Mouse (Mus musculus): ENCODE data around the gene Tmem176a. TPM values are rescaled to one million over a fixed set of nuclear protein-coding genes. Genes with fewer than 3 reads are reported as not detected.
"Not testable (repeated sequence)": the region's sequence is repeated elsewhere in the genome, so short reads cannot be mapped to it uniquely, and the experiment has no call there.

The Tmem176a gene
- 6.5 and 13.7 TPM in 2 replicates for polyA plus RNA-seq (2012; ENCODE audit: insufficient read depth, insufficient read length, missing spikeins)

DNA sequence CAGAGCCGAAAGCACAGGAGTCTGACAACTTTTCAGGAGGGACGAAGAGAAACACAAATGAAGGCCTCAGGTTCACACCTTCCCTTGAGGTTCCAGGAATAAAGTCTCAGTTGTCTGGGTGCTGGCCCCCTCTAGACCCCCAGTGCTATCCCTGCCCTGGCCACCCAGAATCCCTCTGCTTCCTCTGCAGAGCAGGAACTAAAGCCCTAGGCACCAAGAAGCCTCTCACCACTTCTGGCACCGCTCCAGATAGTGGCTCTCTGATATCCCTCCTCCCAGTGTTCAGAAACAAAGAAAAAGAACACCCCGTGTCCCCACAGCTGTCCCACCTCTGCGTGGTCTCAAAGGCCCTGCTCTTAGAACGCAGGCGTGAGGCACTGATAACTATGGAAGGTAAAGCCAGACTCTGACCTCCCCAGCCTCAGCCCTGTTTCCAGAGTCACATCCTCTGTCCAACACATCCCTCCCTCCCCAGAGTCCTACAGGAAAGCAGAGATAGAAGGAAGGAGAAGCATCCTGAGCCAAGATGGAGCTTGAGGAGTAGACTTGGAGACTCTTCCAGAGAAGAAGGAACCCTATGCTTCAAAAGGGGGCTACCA, at the start of gene Tmem176a:
Tmem176a (plus strand) TSS at position 549 of the 599 bp plus-strand sequence.
- H3K4me1 ChIP-seq (ENCODE audit: control insufficient read depth, insufficient read depth, insufficient read length, low read length): no peaks in the 10 kb centered on the region
- peak within 1 kb of the TSS; percentile 58 for H3K27ac ChIP-seq (replicated peaks; ENCODE audit: low read depth, low read length)
- H3K4me3 ChIP-seq (ENCODE audit: insufficient read depth, low read depth, low read length): peak within 1 kb of the TSS; percentile 63

DNA sequence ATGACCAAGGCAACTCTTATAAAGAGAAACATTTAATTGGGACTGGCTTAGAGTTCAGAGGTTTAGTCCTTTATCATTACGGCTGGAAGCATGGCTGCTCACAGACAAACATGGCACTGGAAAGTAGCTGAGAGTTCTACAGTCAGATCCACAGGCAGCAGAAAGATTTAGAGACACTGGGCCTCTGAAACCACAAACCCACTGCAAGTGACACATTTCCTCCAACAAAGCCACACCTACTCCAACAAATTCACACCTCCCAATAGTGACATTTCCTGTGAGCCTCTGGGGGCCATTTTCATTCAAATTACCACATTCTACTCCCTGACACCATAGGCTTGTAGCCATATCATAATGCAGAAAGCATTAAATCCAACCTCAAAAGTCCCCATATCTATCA, 38.8 kb upstream of the Tmem176a start:
- H3K4me3 ChIP-seq (ENCODE audit: insufficient read depth, low read depth, low read length): no peak overlapping the region

DNA sequence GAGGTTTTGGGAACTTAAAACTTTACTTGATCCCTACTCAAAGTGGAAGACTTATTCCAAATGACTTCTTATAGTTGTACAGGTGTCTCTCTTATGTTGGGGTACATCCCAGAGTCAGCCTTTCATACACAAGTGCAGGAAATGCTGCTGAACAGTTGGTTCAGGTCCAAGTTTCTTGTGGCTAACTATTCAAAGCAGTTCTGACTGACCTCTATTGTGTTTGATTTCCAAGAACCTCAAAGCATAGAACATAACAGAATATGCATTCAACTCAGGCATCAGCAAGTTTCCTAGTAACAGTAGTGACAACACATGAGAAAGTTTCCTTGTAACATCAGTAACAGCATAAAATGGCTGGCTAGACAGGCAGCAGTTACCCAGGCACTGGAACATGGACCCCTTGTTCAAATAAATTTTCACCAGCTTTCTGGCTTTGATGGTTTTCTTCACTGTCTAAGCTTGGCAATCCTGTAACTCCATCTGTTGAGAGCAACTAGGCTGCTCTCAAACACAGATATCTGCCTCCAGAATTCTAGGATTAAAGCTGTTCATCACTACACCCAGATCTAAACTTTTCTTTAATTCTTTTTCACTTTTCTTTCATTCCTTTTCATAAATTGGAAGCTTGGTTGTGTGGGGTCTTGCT, 37.2 kb upstream of the Tmem176a start:
- Histone ChIP-seq H3K4me3 (ENCODE audit: insufficient read depth, low read depth, low read length) (no peak overlapping the region), H3K4me1 (ENCODE audit: control insufficient read depth, insufficient read depth, insufficient read length, low read length) (no peaks in the 10 kb centered on the region), H3K27ac (replicated peaks; ENCODE audit: low read depth, low read length) (no peak overlapping the region)

More for the DNA sequence above, 38.8 kb upstream of the Tmem176a start:
- H3K4me1 ChIP-seq (ENCODE audit: control insufficient read depth, insufficient read depth, insufficient read length, low read length): no peaks in the 10 kb centered on the region
- no peak overlapping the region for H3K27ac ChIP-seq (replicated peaks; ENCODE audit: low read depth, low read length)

DNA sequence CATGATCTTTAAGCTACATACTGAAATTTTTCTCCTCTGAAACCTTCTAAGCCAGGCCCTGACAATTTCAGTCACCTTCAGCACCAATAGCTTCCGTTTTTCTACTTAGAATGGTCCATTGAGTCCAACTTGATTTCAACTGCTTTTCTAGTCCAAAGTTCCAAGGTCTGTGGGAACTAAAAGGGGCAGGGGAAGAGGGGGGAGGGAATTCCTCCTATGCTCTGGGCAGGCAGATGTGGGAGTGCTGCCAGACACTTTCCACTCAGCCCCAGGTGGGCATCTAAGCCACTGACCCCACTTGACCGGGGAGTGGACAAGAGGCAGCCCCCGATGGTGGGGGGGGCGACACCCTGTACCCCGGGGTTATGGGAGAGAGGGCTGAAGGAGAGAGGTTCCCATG, 36.4 kb upstream of the Tmem176a start:
- Histone ChIP-seq H3K4me1 (ENCODE audit: control insufficient read depth, insufficient read depth, insufficient read length, low read length) (no peaks in the 10 kb centered on the region), H3K4me3 (ENCODE audit: insufficient read depth, low read depth, low read length) (no peak overlapping the region), H3K27ac (replicated peaks; ENCODE audit: low read depth, low read length) (no peak overlapping the region)

DNA sequence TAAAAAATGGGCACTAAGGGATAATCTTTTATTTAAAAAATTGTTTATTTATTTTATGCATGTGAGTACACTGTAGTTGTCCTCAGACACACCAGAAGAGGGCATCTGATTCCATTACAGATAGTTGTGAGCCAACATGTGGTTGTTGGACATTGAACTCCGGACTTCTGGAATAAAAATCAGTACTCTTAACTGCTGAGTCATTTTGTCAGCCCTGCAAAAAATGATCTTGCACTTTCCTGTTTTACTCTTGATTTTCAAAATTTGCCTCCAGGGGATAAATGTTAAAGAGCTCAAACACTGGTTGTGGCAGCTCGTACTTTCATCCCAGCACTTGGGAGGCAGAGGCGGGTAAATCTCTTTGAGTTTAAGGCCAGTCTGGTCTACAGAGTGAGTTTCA, 34.0 kb upstream of the Tmem176a start:
- Histone ChIP-seq H3K27ac (replicated peaks; ENCODE audit: low read depth, low read length) (no peak overlapping the region), H3K4me1 (ENCODE audit: control insufficient read depth, insufficient read depth, insufficient read length, low read length) (no peaks in the 10 kb centered on the region), H3K4me3 (ENCODE audit: insufficient read depth, low read depth, low read length) (no peak overlapping the region)

DNA sequence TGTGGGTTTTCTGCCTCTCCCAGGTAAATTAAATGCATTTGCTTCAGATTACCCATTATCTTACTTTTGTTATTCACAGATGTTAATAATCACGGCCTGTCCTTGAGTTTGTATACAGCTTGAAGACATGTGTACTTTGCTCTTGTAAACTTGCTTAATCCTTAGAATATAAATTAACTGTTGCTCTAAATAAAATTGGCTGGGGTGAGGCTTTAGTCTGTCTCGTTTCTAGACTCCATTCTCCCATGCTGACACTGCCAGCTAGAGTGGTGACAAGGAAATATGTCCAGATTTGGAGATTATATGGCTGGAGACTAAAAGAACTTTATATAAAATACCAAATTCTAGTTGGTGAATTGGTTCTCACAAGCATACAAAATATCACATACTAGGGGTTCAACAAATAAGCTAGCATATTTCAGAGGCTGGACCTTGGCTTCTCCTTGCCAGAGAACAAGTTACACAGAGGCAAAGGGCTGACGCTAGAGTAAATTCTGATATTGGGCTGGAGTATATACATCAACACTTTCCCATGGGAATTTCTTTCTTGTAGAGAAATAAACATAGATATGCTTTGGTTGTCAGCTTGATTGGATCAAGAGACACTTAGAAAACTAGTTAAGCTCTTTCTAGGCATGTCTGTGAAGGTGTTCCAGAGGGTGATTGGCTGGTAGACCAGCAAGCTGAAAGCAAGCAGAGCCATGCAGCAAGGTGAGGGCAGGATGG, 31.1 kb upstream of the Tmem176a start:
- Histone ChIP-seq H3K4me1 (ENCODE audit: control insufficient read depth, insufficient read depth, insufficient read length, low read length) (no peaks in the 10 kb centered on the region), H3K4me3 (ENCODE audit: insufficient read depth, low read depth, low read length) (no peak overlapping the region), H3K27ac (replicated peaks; ENCODE audit: low read depth, low read length) (no peak overlapping the region)

DNA sequence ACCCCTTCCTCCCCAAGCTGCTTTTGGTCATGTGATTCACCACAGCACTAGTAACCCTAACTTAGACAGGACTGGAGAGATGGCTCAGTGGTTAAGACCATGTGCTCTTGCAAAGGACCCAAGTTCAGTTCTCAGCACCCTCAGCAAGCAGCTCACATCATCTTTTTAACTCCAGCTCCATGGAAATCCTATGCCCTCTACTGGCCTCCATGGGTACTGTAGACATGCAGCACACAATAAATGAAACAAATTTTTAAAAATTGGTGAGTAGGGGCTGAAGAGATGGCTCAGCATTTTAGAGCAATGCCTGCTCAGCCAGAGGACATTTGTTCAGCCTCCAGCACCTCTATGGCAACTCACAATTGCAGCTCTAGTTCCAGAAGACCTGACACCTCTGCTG, 25.7 kb upstream of the Tmem176a start:
- no peaks in the 10 kb centered on the region for H3K4me1 ChIP-seq (ENCODE audit: control insufficient read depth, insufficient read depth, insufficient read length, low read length)
- H3K27ac ChIP-seq (replicated peaks; ENCODE audit: low read depth, low read length): no peak overlapping the region
- no peak overlapping the region for H3K4me3 ChIP-seq (ENCODE audit: insufficient read depth, low read depth, low read length)

DNA sequence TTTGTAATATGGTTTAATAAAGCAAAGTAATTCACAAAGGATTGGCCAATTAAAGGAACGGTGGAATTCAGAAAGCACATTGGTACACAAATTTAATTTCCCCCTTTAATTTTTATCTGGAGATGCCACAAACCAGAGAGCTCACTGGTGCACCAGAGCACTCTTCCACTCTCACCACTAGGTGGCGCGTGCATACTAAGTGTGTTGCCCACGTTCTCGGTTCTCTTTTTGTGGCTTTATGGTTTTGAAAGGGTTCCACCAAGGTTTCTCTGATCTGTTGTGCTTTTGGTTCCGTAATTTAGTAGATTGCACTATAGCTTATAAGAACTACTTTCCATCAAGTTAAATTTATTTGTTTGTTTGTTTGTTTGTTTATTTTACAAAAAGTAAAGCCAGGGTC, 22.9 kb upstream of the Tmem176a start:
- no peak overlapping the region for H3K27ac ChIP-seq (replicated peaks; ENCODE audit: low read depth, low read length)
- no peak overlapping the region for H3K4me3 ChIP-seq (ENCODE audit: insufficient read depth, low read depth, low read length)
- H3K4me1 ChIP-seq (ENCODE audit: control insufficient read depth, insufficient read depth, insufficient read length, low read length): no peaks in the 10 kb centered on the region

DNA sequence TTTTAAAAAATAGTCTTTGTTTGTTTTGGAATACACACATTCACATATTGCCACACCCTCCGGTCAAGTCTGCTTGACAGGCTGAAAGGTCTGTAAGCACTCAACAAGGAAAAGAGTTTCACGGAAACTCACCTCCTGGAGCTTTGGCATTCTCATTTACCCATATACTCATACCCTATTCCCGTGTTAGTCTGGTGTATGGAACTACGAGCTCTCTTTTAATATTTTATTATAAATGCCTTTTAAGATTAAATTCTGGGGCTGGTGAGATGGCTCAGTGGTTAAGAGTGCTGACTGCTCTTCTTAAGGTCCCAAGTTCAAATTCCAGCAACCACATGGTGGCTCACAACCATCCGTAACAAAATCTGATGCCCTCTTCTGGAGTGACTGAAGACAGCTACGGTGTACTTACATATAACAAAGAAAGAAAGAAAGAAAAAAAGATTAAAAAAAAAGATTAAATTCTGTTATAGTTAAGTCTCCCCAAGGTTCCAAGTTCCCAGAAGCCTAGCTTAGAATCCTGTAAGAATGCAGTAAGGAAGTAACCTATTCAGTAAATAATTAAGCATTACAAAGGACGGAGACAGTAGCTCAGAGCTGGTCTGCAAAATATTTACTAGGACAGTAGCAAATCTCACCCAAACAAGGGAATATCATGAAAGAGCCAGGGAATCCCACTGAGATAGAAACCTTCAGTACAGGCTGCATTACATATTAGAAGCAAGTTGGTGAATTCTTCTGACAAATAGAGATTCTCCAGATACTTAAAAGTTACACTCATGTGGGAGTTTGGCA, 18.5 kb upstream of the Tmem176a start:
- not testable (repeated sequence) for H3K4me1 ChIP-seq (ENCODE audit: control insufficient read depth, insufficient read depth, insufficient read length, low read length); H3K27ac ChIP-seq (replicated peaks; ENCODE audit: low read depth, low read length); H3K4me3 ChIP-seq (ENCODE audit: insufficient read depth, low read depth, low read length)

DNA sequence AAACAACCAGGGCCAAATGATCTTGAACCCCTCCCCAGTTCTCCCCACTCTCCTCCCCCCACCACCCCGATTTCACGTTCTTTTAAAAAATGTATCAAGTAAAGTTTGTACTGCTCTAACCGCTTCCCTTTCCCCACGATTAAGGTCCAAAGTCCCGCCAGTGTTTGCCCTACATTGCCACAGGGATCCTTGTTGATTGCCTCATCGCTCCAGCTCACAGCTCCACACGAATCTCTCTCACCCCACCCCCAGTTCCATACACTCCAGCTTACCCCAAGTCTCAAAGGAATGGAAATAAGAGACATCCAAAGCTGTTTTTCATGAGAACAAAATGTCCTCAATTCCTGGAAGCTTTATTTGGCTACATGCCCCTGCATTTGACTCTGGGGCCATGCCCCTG, 15.7 kb upstream of the Tmem176a start:
- Histone ChIP-seq H3K27ac (replicated peaks; ENCODE audit: low read depth, low read length) (no peak overlapping the region), H3K4me1 (ENCODE audit: control insufficient read depth, insufficient read depth, insufficient read length, low read length) (peaks cover 4% of the 10 kb centered on the region; the same call in 1 of the 2 replicates), H3K4me3 (ENCODE audit: insufficient read depth, low read depth, low read length) (no peak overlapping the region)

DNA sequence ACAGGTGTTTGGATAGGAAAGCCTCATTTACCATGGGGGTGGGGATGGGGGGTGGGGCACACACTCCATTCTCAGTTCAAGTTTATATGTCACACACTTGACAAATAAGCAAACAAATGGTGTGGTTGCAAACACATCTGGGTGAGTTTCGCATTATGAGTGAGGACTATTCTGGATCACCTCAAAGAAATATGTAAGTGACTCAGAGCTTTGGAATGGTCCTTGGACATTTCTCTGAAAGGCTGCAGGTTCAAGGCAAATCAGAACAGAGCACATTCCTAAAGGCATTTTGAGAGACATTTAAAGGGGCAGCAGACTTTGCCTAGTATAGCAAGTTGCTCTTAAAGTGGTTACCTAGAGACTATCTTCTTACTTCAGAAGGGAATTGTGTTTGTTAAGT, 11.7 kb upstream of the Tmem176a start:
- H3K27ac ChIP-seq (replicated peaks; ENCODE audit: low read depth, low read length): no peak overlapping the region
- H3K4me1 ChIP-seq (ENCODE audit: control insufficient read depth, insufficient read depth, insufficient read length, low read length): peaks cover 8% of the 10 kb centered on the region; the same call in 1 of the 2 replicates
- no peak overlapping the region for H3K4me3 ChIP-seq (ENCODE audit: insufficient read depth, low read depth, low read length)

DNA sequence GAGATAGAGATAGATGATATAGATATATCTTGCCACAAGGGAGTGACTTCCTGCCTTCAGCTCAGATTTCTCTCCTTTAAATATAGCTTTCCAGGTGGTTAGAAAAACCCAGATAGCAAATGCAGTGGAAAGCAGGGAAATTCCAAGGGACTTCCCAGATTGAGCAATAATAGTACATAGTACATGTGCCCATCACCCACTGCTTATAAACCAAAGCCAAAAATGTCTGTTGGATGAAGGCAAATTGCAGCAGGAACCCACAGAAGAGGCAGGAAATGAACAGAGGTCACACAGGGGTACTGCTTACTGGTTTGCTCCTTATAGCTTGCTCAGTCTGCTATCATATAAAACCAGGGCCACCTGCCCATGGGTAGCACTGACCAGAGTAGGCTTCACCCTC, 11.1 kb upstream of the Tmem176a start:
- Histone ChIP-seq H3K4me3 (ENCODE audit: insufficient read depth, low read depth, low read length) (no peak overlapping the region), H3K4me1 (ENCODE audit: control insufficient read depth, insufficient read depth, insufficient read length, low read length) (peaks cover 8% of the 10 kb centered on the region; the same call in 1 of the 2 replicates), H3K27ac (replicated peaks; ENCODE audit: low read depth, low read length) (peak overlapping the region; percentile 46)

DNA sequence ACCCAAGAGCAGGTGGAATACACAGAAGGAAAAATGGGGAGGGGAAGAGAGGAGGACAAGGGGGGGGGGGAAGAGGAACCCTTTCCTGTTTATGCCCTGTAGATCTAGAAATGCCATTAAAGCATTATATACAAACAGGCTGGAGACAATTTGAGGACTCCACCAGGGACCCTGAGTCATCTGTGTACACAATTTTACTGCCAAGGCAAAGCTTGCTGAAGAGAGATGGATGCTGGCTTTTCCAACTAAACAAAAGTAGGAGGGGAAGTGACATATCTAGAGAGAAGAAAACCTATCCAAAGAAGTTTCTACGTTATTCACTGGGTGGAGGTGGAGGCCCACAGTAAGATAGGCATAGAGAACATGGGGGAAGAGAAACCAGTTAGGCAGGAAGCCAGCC, 10.5 kb upstream of the Tmem176a start:
- no peak overlapping the region for H3K4me3 ChIP-seq (ENCODE audit: insufficient read depth, low read depth, low read length)
- peak overlapping the region; percentile 48 for H3K27ac ChIP-seq (replicated peaks; ENCODE audit: low read depth, low read length)
- peaks cover 8% of the 10 kb centered on the region; the same call in 1 of the 2 replicates for H3K4me1 ChIP-seq (ENCODE audit: control insufficient read depth, insufficient read depth, insufficient read length, low read length)

DNA sequence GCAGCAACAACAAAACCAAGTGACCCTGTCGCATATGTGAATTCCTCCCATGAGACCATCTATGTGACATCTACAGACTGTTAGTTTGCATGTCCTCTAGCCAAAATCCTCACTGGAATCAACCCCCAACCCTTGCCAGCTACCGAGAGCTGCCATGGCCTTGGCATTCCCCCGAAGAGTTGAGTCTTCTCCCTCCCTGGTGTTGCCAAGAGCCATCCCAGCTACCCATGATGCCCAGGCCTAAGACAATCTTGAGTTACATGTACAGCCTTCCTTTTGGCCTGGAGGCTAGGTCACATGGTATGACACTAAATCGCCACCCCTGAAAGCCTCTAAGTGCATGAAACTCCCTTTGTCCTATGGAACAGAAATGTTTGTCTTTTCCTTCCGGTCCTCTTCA, 9.6 kb upstream of the Tmem176a start:
- Histone ChIP-seq H3K4me1 (ENCODE audit: control insufficient read depth, insufficient read depth, insufficient read length, low read length) (peaks cover 8% of the 10 kb centered on the region; the same call in 1 of the 2 replicates), H3K4me3 (ENCODE audit: insufficient read depth, low read depth, low read length) (no peak overlapping the region), H3K27ac (replicated peaks; ENCODE audit: low read depth, low read length) (no peak overlapping the region; the same call in 1 of the 2 replicates)

DNA sequence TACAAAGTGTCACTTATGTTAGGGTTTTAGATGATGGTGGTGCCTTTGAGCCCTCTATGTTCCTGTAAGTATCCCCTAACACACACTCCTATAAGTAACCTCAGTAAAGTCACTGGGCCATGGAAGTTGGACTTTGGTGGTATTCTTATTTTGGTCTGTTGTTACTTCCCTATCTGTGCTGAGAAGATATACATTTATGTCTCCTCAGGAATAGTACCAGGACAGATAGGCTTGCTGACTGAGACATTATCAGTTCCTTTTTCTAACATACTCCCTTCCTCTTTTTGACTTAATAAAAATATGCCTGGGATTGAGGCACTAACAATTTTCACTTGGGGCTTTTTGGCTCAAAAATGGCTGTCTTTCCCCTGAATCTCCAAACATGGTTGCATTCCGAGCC, 8.3 kb upstream of the Tmem176a start:
- no peak overlapping the region for H3K4me3 ChIP-seq (ENCODE audit: insufficient read depth, low read depth, low read length)
- H3K27ac ChIP-seq (replicated peaks; ENCODE audit: low read depth, low read length): no peak overlapping the region
- H3K4me1 ChIP-seq (ENCODE audit: control insufficient read depth, insufficient read depth, insufficient read length, low read length): peaks cover 8% of the 10 kb centered on the region; the same call in 1 of the 2 replicates

All from brown adipose tissue, adult 24 weeks (tissue).